Mouse (Mus musculus) liver, postnatal 0 days (tissue): ENCODE measurements around the gene Aldh3a2. TPM values are rescaled to one million over a fixed set of nuclear protein-coding genes. Genes with fewer than 3 reads are reported as not detected.

Experiments used
- ATAC-seq: fragments of 200-750 bp; cut with Nextera tagmentation; 2 replicates; pipeline ENCODE4 v1.8.0; 2017; ENCODE audit warnings: mild to moderate bottlenecking, moderate library complexity
- DNase-seq: peaks from one replicate; pipeline ENCODE4 v3.0.0-alpha.2; 2016
- H3K27ac ChIP-seq: fragments of 300-500 bp; sonication (generic); 2 replicates; pipeline ENCODE4 v1.5.1; 2014; ENCODE audit warnings: antibody characterized with exemption, moderate library complexity, mild to moderate bottlenecking, low read depth
- H3K27me3 ChIP-seq: fragments of 300-500 bp; sonication (generic); 2 replicates; pipeline ENCODE4 v1.6.1; 2014; ENCODE audit warnings: low read length, control low read depth, mixed read lengths; ENCODE audit not compliant: insufficient read depth
- H3K36me3 ChIP-seq: fragments of 300-500 bp; sonication (generic); replicated peaks from 2 replicates; pipeline ENCODE4 v1.6.1; 2014; ENCODE audit warnings: mild to moderate bottlenecking, control low read depth, low read length, moderate library complexity, mixed read lengths; ENCODE audit not compliant: insufficient read depth
- H3K4me1 ChIP-seq: fragments of 300-500 bp; sonication (generic); 2 replicates; pipeline ENCODE4 v1.6.1; 2014; ENCODE audit warnings: antibody characterized with exemption, mild to moderate bottlenecking, control low read depth; ENCODE audit not compliant: insufficient read depth
- H3K4me2 ChIP-seq: fragments of 300-500 bp; sonication (generic); 2 replicates; pipeline ENCODE4 v1.6.1; 2014; ENCODE audit warnings: low read depth, mild to moderate bottlenecking, low read length, moderate library complexity, mixed read lengths
- H3K4me3 ChIP-seq: fragments of 300-500 bp; sonication (generic); 2 replicates; pipeline ENCODE4 v1.5.1; 2014; ENCODE audit warnings: low read depth, low read length
- H3K9ac ChIP-seq: fragments of 300-500 bp; sonication (generic); replicated peaks from 2 replicates; pipeline ENCODE4 v1.6.1; 2014; ENCODE audit warnings: mild to moderate bottlenecking, moderate library complexity
- H3K9me3 ChIP-seq: fragments of 300-500 bp; sonication (generic); 2 replicates; pipeline ENCODE4 v1.6.1; 2016; ENCODE audit warnings: mild to moderate bottlenecking, control low read depth, low read length, mixed read lengths
- CTCF ChIP-seq: sonication (generic); IDR thresholded peaks from 2 replicates; pipeline ENCODE4 v1.5.1; 2016; ENCODE audit warnings: antibody characterized with exemption, low read depth
- EP300 ChIP-seq: IDR thresholded peaks from 2 replicates; pipeline ENCODE4 v1.6.1; 2016; ENCODE audit warnings: antibody characterized with exemption, low read depth, mild to moderate bottlenecking
- WGBS: fragments of 180-500 bp; shearing (Covaris S2); extraction: QIAGEN DNeasy Blood & Tissue Kit; methylation state at CpG from one replicate; pipeline ENCODE4 v1.1.7; 2014; ENCODE audit not compliant: insufficient replicate concordance; 5-methylcytosine and 5-hydroxymethylcytosine counted together
- polyA plus RNA-seq: library from polyadenylated mRNA; unstranded; fragments of >200 nt; fragmentation: Nextera tagmentation; extraction: Ambion mirVana; gene quantifications from 2 replicates; pipeline ENCODE4 v1.2.1, GENCODE M21; 2015

Aldh3a2 gene
- polyA plus RNA-seq, 1 experiment from 2014 or later, result 89.8 TPM

- no peak overlapping the region for H3K4me3 ChIP-seq
- no peak for DNase-seq
- H3K27ac ChIP-seq, result no peak overlapping the region
- no peak for TF ChIP-seq EP300
- no peak overlapping the region for H3K9ac ChIP-seq
- H3K27me3 ChIP-seq, result no peaks in the 10 kb centered on the region
- H3K4me1 ChIP-seq, result peaks cover 13% of the 10 kb centered on the region
- H3K4me2 ChIP-seq, result no peak overlapping the region
- no peak for ATAC-seq
- H3K36me3 ChIP-seq, result no peaks in the 10 kb centered on the region
- no peaks in the 10 kb centered on the region for H3K9me3 ChIP-seq
- WGBS, result 59% methylated on average over 3 of the region's 3 CpGs
Measured at GRCm38 (mm10) chr11:61276482-61276881, 9.2 kb upstream of the Aldh3a2 start.

GRCm38 (mm10) chr11:61275106-61275505, 7.8 kb upstream of the Aldh3a2 start:
- H3K9ac ChIP-seq, result no peak overlapping the region
- ATAC-seq, result peak; percentile 55; the same call in 1 of the 2 replicates
- no peaks in the 10 kb centered on the region for H3K27me3 ChIP-seq
- no peaks in the 10 kb centered on the region for H3K9me3 ChIP-seq
- H3K4me3 ChIP-seq, result no peak overlapping the region
- WGBS, result 33% methylated on average over 8 of the region's 8 CpGs
- peaks cover 17% of the 10 kb centered on the region for H3K4me1 ChIP-seq
- H3K4me2 ChIP-seq, result no peak overlapping the region
- H3K27ac ChIP-seq, result no peak overlapping the region
- DNase-seq, result no peak
- TF ChIP-seq CTCF, result no peak
- peak; percentile 75 for TF ChIP-seq EP300
- H3K36me3 ChIP-seq, result no peaks in the 10 kb centered on the region

- Histone ChIP-seq H3K4me3 (no peak overlapping the region), H3K4me2 (no peak overlapping the region), H3K4me1 (peaks cover 24% of the 10 kb centered on the region), H3K27ac (no peak overlapping the region), H3K9ac (no peak overlapping the region), H3K27me3 (no peaks in the 10 kb centered on the region), H3K36me3 (no peaks in the 10 kb centered on the region), H3K9me3 (no peaks in the 10 kb centered on the region)
- no peak for DNase-seq
- 76% methylated on average over 1 of the region's 1 CpGs for WGBS
- no peak for ATAC-seq
- TF ChIP-seq CTCF (no peak), EP300 (no peak)
Measured at GRCm38 (mm10) chr11:61274421-61274820, 7.2 kb upstream of the Aldh3a2 start.

- no peak for DNase-seq
- 77% methylated on average over 2 of the region's 2 CpGs for WGBS
Measured at GRCm38 (mm10) chr11:61273928-61274327, 6.7 kb upstream of the Aldh3a2 start.

GRCm38 (mm10) chr11:61271612-61272011, 4.3 kb upstream of the Aldh3a2 start:
- H3K4me2 ChIP-seq, result no peak overlapping the region
- no peak for ATAC-seq
- H3K36me3 ChIP-seq, result no peaks in the 10 kb centered on the region
- H3K9me3 ChIP-seq, result no peaks in the 10 kb centered on the region
- no peaks in the 10 kb centered on the region for H3K27me3 ChIP-seq
- no peak overlapping the region for H3K9ac ChIP-seq
- peaks cover 42% of the 10 kb centered on the region for H3K4me1 ChIP-seq
- no peak overlapping the region for H3K27ac ChIP-seq
- no peak overlapping the region for H3K4me3 ChIP-seq
- no peak for DNase-seq
- peak; percentile 52; the same call in 1 of the 2 replicates for TF ChIP-seq EP300
- TF ChIP-seq CTCF, result no peak

More at GRCm38 (mm10) chr11:61273928-61274327, 6.7 kb upstream of the Aldh3a2 start:
- Histone ChIP-seq H3K27me3 (no peaks in the 10 kb centered on the region), H3K9ac (no peak overlapping the region), H3K4me1 (peaks cover 29% of the 10 kb centered on the region), H3K4me3 (no peak overlapping the region), H3K9me3 (no peaks in the 10 kb centered on the region), H3K4me2 (no peak overlapping the region), H3K27ac (no peak overlapping the region), H3K36me3 (no peaks in the 10 kb centered on the region)
- TF ChIP-seq EP300, result no peak
- no peak for TF ChIP-seq CTCF
- peak; percentile 69 for ATAC-seq

- Histone ChIP-seq H3K4me2 (no peak overlapping the region), H3K27me3 (no peaks in the 10 kb centered on the region), H3K36me3 (no peaks in the 10 kb centered on the region), H3K27ac (no peak overlapping the region), H3K9ac (no peak overlapping the region), H3K9me3 (no peaks in the 10 kb centered on the region), H3K4me3 (no peak overlapping the region), H3K4me1 (peaks cover 45% of the 10 kb centered on the region)
- ATAC-seq (no peak), DNase-seq (no peak)
- 83% methylated on average over 5 of the region's 5 CpGs for WGBS
- no peak for TF ChIP-seq CTCF
- TF ChIP-seq EP300, result no peak
Measured at GRCm38 (mm10) chr11:61270406-61270805, 3.1 kb upstream of the Aldh3a2 start.
